Mouse (Mus musculus): ENCODE measurements around the gene Mettl16.
A peak's percentile ranks its signal among the peaks of the same experiment; 100 is the strongest.

Gene Mettl16

GRCm38 (mm10) chr11:74845784-74846183 lies 75.2 kb downstream of the Mettl16 start:
- no peak for DNase-seq (ENCODE audit: low spot score in 2 of 2)

DNA sequence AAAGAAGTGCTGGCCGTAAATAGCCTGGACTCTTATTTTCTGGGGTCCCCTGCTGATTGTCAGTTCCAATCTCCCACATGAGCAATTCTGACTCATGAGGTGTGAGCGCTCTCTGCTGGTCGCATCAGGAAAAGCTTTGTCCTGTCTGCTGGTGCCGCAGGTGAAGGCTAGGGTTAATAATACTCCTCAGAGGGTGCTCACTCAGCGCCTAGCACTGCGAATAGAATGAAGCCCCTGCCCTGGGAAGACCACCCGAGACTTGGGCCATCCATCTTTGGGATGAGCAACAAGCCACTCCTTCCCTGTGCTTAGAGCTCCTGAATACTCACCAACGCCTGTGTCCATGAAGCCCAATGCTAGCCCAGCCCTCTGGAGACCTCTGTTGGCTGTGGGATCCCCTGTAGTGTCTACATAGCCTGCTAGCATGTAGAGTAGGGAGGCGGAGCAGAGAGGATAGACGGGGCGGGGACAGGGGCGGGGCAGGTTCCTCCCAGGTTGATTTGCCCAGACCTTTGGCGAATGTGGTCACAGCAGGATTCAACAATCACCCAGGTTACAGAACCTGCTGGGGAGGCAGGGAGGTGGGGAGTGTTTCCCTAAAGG lies 77.4 kb downstream of the Mettl16 start:
- peak; percentile 60 to 78 for DNase-seq (ENCODE audit: low spot score in 2 of 2)

- no peak for DNase-seq (ENCODE audit: low spot score in 2 of 2)
Observed at GRCm38 (mm10) chr11:74850998-74851661, 80.5 kb downstream of the Mettl16 start.

DNA sequence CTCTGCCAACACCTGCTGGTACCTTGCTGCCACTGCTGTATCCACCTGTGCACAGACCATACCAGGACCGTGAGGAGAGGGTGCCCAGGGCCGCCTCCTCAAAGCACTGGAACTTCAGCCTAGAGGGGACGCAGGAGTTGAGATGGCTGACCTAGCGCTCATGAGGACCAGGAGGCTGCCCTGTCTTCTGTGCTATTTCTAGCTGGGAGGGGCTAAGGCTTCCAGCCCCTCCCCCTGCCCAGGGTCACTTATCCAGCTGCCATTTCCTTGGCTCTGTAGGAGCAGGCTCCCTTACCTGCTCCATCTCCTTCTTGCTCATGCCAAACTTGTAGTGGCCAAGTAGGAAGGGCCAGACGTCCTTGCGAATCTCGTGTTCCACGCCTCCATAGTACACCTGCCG lies 87.1 kb downstream of the Mettl16 start:
- no peak for DNase-seq (ENCODE audit: low spot score in 2 of 2)

GRCm38 (mm10) chr11:74862129-74862528 lies 91.5 kb downstream of the Mettl16 start:
- DNase-seq (ENCODE audit: low spot score in 2 of 2): no peak

DNA sequence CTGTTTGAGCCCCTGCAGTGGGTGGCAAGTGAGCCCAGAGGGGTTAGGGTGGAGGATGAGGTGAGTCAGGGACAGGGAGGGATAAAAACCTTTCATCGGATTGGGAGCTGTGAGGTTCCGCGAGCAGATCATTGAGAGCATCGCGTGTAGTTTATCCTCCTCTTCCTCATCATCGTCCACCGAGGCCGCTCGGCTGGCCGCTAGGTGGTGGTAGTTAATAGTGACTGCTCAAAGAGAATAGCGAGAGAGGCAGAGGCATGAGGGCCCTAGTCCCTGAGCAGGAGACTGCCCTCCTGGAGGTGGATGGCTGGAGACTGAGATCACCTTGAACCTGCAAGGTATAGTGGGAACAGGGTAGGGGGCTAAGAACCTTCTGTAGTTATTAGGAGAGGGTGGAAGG lies 92.8 kb downstream of the Mettl16 start:
- DNase-seq (ENCODE audit: low spot score in 2 of 2): no peak

DNA sequence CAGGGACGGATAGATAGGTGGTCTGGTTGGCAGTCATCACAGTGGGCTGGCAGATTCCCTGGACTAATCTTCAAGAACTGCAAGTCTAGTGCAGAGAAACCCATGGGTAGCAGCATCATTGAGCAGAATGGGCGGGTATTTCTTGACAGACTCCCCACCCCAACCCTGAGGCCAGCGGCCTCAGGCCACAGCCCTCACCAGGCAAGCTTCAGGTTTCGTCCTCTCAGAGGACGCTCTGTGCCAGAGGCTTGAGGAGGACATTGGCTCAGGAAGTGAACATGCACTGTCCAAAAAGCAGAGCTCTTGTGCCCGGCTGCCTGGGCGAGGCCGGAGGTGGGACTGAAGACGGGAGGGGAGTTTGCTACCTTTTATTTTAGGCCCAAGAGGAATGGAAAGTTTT lies 93.8 kb downstream of the Mettl16 start:
- DNase-seq (ENCODE audit: low spot score in 2 of 2): no peak

DNA sequence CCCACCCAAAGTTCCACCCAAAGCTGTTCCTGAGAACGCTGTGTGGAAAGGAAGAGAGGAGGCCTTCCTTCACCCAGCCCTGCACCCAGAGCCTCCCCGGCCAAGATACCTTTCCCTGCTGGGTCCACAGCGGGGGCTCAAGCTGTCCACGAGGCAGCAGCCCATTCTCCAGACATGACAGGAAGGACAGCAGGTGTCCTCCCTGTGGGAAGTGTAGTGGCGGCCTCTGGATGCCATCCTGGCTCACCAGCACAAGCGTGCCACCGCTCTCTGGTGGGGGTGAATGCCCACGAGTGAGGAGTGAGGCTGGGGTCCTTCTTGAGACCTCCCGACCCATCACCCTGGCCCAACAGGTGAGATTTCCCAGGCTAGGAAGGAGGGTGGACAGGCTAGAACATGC lies 94.6 kb downstream of the Mettl16 start:
- no peak for DNase-seq (ENCODE audit: low spot score in 2 of 2)

DNA sequence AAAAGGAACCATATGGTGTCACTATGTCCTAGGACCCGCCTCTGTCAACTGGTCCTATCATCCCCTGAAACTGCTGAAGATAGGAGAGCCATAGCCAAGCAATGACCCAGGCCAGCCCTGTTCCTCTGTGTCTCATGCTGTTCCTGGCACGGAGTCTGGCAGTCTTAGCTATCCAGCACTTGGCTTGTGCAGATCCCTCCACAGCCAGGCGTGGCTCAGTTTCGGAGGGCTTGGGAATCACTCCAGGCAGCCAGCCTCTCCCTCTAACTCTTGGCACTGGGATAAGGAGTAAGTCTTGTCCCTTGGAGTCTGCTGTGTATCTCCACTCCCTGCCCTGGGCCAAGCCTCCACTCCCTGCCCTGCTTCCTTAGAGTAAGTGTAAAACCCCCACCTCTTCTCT lies 96.0 kb downstream of the Mettl16 start:
- no peak for DNase-seq (ENCODE audit: low spot score in 2 of 2)

DNA sequence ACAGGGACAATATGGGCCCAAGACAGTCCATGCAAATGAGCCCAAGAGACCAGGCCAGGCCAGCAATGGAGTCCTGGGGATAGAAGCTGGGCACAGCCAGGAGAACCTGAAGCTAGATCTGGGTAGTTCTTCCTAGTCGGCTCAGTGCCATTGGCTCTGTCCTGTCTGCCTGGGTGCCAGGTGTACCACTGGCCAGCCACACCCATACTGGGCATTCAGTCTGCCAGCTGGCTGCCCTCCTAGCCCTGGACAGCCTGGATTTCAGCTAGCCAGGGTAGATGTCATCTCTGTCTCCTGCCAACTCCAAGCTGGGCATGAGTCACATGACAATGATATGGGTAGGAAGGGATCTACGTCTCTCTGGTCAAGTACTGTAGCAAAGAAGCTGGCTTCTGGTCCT lies 96.6 kb downstream of the Mettl16 start:
- DNase-seq (ENCODE audit: low spot score in 2 of 2): no peak

DNA sequence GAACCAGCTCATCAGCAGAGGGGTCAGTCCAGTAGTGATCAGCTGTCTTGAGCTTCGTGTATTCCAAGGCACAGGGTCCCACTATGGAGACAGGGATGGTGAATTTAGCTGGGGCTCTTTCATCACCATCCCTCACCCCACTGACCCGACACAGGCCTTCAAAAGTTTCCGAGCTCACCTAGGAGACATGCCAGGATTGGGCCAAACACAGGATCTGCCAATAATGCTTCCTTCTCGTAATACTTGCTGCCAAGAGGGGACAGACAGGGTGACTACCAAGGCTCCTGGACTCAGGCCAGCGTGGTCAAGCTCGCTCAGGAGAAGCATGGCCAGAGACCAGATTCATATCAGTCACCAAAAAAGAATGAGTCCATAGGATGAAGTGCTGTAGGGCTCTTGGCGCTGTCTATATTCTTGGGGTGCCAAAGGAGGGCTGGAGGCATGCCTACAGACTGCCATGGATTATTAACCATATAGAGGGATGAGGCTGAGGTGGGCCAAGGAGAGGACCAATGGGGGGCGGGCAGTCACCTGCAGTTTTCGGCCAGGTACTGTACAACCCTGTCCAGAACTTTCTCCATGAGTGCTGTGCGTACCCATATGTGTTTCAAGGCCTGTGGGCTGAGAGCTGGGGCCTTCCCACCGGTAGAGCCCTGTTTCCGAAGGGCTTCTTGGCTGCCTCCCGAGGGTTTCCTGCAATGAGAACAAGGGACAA lies 97.6 kb downstream of the Mettl16 start:
- DNase-seq (ENCODE audit: low spot score in 2 of 2): no peak

DNA sequence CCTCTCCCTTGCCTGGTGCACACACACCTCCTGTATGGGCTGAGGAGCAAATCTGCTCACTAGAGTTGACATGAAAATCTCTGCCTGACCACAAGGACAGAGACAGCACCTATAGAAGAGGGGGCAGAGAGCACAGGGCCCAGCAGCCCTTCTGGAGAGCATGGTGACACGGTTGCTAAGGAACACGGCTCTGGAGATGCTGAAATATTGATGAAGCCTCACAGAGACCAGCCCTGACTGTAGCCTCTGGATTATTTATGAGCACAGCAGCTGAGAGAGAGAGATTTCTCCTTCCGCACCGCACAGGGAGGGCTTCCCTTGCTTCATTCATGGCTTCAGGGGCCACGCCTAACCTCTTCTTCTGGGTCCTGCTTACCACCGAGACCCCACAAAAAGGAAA lies 99.0 kb downstream of the Mettl16 start:
- DNase-seq (ENCODE audit: low spot score in 2 of 2): no peak

DNA sequence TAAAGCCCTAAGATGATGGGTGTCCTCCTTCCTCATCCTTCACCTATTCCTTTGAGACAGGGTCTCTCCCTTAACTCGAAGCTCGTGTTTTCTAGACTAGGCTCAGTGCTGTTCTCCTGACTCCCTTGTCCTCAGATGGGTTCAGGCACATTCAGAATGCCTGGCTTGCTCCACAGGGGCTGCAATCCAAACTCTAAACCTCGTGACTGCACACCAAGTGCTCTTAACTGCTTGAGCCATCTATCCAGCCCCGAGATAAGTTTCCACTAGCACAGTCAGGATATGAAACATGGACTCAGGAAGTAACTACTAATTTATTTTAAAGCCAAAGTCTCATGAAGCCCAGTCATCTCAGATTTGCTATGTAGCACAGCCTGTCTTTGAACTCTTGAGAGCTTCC lies 99.9 kb downstream of the Mettl16 start:
- DNase-seq (ENCODE audit: low spot score in 2 of 2): no peak

DNA sequence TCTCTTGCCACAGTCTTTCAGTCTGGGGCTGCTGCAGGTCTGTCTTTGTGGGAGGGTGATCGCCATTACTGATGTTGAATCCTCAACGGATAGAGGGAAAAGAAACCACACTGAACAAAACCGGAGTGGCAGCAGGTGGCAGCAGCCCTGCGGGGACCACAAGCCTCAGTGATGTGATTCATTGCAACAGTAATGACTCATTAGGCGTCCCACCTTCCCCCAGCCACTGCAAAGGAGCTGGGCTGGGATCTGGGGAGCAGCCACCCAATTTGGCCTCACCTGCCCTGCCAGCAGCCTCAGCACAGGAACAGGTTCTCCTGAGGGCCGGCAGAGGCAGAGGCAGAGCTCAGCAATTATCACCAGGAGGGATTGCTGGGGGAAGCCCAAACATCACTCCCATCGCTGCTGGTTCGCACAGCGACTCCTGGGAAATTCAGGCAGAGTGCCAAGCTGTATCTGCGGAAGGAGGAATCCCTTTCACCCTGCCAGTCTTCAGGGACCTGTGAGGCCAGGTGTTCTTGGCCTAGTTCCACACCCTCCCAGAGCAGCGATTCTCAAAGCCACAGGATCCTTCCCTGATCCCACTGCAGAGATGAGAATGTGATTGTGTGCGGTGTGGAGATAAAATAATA lies 100.5 kb downstream of the Mettl16 start:
- no peak for DNase-seq (ENCODE audit: low spot score in 2 of 2)

GRCm38 (mm10) chr11:74874630-74875029 lies 104.0 kb downstream of the Mettl16 start:
- DNase-seq (ENCODE audit: low spot score in 2 of 2): no peak

GRCm38 (mm10) chr11:74876801-74877200 lies 106.2 kb downstream of the Mettl16 start:
- no peak for DNase-seq (ENCODE audit: low spot score in 2 of 2)
